Mouse (Mus musculus) frontal cortex, postnatal 36 days (tissue): ENCODE measurements around the gene Igf1r.
A peak's percentile ranks its signal among the peaks of the same experiment; 100 is the strongest.

Experiments
- DNase-seq, 2 experiments: peaks; one replicate each; pipeline ENCODE4 v3.0.0; 2022; ENCODE audit warnings: low spot score in 2 of 2

The Igf1r gene

DNA sequence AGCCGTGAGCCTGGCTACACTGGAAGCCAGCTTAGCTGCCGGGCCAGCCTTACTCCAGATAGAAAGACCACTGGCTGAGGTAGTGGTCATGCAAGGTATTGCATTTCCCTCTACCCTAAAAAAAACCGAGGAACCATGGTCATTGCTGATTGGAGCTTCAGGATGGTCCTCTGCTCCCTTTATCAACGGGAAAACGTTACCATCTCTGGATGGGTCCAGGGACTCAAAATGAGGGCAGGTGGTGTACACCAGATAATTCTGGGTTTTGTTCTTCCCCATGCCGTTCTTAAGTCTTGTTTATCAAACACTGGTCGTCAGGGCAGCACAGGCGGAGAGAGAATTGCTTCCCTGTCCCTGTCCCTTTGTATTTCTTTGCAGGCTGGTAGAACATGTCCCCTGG is 57.0 kb downstream of the Igf1r start:
- no peak for DNase-seq

DNA sequence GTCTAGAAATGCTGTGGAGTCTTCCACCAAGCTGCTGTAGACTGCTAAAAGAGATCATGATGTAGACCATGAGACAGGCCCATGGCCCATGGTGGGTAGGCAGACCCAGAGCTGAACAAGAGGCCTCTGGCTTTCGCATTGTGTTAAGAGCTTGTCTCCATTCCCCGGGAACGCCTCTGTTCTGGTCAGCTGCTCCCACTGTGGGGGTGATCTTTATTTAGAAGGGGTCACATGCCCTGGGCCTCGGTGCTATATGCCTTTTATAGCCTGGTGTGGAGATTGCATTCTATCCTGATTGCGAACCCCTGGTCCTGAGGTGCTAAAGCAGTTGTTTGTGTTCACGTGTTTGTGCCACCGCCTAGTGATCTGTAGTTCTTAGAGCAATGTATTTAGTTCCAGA is 57.5 kb downstream of the Igf1r start:
- DNase-seq: no peak

- DNase-seq: no peak
Measured at GRCm38 (mm10) chr7:68010802-68011201, 58.2 kb downstream of the Igf1r start.

DNA sequence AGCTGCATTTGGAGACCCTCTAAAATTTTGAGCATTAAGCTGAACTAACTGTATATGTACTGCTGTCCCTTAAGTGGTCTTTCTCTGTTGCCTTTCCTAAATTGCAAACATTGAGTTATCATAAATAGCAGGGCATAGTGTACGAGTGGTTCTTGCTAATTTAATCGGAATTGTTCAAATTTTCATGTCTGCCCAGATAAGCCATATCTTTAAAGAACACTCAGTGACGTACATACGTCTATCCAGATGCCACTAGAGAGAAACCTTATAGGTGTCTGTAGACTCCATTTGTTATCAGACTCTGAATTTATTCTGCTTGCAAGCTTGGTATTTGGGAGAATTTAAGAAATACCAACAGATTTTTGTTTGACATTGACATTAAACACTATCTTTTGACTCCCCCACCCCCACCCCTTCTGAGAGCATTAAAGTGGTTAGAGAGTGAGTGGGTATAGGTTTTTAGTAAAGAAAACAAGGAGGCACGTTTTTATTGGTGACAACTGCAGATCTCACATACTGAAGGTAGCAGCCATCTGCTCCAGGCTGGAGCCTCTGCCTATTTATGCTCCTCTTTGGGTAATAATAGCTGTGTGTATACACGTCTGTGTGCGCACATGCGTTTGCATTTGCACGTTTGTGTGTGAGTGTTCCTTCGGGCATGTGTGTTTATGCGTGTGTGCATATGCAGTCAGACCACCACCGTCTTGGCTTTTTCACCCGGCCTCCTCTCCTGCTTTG is 58.9 kb downstream of the Igf1r start:
- no peak for DNase-seq

DNA sequence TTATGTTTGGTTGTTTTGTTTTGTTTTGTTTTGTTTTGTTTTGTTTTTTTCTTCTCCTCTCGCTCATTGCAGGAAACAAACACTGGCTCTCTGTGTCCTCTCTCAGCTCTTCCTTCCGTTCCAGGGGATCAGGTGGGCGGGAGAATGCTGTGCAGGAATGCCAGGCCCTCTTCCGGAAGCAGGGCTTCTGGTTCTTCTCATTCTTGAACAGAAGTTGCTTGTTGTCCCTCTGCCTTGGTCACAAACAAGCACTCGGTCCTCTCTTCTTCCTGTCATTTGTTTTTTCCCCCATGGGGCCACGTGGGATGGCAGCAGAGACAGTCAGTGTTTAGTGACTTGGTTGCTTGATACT is 59.5 kb downstream of the Igf1r start:
- peak in 1 of 2 experiments; percentile 30 for DNase-seq

DNA sequence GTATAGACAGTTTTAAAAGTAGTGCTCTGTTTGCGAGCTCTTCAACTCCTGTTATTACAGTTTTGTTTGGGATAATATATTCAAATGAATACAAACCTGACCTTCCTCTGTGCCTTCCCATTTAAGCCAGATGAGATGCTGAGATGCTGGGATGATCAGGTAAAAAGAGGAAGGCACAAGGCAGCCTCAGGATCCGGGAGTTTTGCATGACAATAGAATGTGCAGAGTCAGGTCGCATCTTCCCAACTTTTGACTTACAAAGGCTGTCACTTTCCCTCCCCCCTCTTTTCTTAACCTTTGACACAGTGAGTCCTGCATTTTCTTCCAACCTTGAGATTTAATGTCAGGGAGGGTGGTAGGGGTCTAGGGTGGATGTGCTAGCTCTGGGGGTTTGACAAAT is 61.9 kb downstream of the Igf1r start:
- DNase-seq: no peak

DNA sequence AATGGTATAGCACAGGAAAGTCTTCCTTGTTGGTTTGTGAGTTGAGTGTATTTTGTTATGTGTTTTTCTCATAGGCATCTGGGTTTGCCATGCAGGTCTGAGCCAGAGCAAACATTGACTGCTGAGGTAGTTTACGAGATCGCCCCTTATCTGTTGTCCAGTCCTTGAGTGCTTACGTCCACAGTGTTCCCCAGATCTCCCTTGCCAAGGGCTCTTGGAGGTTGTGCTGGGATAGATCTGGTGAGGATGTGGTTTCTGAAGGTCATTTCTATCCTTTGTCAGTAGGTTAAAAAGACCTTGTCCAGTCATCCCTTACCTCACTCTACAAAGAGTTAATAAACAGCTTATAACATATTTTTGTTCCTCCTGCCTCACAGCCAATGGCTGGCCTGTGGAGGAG is 62.8 kb downstream of the Igf1r start:
- DNase-seq: no peak

GRCm38 (mm10) chr7:68018038-68018437 is 65.4 kb downstream of the Igf1r start:
- DNase-seq: no peak

- no peak for DNase-seq
Measured at GRCm38 (mm10) chr7:68020556-68020955, 67.9 kb downstream of the Igf1r start.

DNA sequence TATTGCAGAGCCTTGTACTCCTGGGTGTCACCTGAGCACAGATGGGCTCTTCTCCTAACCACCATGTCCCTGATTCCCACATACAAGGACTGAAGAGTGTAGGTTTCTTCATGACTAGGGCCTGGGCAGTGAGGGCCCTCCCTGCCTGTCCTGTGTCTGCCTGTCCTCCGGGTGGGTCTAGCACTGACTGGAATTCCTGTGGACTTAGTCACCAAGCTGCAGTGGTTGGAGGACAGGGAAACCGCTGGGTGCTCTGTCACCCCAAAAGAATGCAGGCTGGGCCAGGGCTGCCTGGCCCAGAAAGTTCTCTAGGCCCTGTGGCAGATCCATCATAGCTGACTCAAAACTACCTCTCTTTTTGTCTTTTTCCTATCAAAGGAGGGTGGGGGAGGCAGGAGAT is 69.1 kb downstream of the Igf1r start:
- no peak for DNase-seq

DNA sequence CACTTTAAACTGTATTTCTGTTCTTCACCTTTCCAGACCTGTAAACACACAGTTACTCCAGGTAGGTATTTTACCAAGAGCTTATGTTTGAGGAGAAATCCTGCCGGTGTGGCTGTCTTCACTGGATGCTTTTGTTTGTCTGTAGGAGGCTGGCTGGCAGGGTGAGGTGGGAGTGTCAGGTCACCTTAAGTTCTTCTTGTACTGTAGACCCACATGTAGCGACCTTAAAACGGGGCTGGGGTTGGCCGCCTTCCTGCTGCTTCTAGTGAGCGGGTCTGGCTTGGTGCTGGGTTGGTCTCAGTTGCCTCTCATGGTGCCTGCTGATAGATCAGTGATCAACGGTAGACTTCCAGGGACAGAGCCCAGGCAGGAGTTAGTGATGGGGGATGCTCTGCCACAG is 69.6 kb downstream of the Igf1r start:
- DNase-seq: no peak

GRCm38 (mm10) chr7:68023882-68024281 is 71.3 kb downstream of the Igf1r start:
- no peak for DNase-seq

DNA sequence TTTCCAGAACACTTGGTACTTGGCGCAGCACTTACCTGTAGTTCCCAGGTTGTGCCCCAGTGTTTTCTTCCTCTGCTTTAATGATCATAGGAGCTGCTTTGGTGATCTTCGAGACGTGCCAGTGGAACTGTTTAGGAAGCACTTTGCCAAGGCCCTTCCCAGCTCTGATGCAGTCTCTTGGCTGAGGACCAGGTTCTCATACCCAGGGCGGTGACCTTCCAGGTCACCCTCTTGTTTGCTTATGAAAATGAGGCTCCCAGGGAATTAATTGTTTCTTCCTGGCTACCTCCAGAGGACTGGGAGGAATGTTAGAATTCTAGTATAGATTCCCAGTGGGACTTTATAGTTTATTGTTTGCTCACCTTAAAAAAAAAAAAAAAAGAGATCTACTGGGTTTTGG is 72.0 kb downstream of the Igf1r start:
- DNase-seq: no peak

- DNase-seq: no peak
Measured at GRCm38 (mm10) chr7:68025396-68025795, 72.8 kb downstream of the Igf1r start.

DNA sequence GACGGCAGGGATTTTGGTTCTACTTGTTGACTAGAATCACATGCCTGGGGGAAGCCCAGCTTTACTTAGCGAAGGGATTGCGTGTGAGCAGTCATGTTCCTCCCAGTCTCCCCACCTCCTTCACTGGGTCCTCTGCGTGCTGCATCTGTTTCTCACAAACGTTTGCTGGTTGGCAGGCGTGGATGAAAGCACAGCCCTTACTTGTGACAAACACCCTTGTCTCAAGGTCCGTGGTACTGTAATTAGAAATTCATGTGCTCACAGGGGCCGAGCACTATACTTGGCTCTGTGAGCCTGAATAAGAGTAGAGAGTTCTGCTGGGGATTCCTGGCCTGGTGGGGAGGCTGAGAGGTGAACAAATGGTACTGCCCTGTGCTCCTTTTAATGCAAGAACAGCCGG is 73.4 kb downstream of the Igf1r start:
- peak in 1 of 2 experiments; percentile 31 for DNase-seq

- DNase-seq: no peak
Measured at GRCm38 (mm10) chr7:68028167-68028566, 75.5 kb downstream of the Igf1r start.

DNA sequence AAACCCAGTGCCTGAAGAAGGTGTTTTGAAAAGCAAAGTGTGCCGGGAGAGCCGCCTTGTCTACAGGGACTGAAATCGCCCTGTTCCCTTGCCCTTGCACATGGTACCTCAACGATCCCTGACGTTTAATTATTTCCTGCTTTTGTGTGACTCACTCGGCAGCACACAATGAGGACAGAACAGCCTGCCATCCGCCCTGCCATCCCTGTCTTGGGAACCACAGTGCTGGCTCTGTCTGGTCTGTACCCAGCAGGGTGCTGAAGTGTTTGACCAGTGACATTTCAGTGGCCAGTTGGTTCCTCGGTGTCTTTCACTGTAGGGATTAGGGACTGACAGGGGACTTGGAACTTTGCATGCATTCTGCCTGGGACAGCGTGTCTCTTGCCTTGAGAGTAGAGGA is 78.2 kb downstream of the Igf1r start:
- DNase-seq: no peak

DNA sequence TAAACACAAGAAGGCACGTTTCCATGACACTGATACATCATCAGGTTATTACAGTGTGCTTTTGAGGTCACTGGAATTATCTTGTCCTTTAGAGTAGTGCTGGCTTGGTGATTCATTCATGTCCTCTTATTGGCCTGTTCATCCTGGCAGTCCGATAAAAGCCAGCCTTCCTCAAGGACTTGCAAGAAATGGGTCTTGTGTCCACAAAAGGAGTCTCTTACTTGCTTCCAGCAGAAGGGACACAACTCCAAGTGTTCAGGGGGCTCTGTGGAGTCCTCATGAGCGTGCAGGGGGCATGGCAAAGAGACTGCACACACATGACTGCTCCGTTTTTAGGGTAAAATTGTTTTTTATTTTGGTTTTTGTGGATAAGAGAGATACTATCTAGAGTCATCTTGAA is 83.9 kb downstream of the Igf1r start:
- no peak for DNase-seq

DNA sequence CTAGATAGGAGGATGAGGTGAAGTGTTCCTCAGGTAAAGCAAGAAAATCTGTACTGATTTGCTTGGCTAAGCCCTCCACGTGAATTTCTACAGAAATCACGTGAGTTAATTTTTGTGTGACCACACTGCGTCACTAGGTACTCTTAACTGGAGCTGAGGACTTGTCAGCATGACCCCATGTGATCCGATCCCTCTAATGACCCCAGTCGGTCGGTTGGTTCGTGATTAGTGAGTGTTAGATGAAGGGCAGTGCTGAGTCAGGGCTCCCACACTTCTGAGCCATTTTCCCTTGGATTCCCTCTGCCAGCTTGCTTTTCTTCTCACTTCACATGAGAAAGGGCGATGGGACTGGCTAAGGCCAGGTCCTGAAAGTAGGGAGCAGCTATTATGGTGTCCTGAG is 86.2 kb downstream of the Igf1r start:
- no peak for DNase-seq

GRCm38 (mm10) chr7:68039550-68039949 is 86.9 kb downstream of the Igf1r start:
- no peak for DNase-seq

DNA sequence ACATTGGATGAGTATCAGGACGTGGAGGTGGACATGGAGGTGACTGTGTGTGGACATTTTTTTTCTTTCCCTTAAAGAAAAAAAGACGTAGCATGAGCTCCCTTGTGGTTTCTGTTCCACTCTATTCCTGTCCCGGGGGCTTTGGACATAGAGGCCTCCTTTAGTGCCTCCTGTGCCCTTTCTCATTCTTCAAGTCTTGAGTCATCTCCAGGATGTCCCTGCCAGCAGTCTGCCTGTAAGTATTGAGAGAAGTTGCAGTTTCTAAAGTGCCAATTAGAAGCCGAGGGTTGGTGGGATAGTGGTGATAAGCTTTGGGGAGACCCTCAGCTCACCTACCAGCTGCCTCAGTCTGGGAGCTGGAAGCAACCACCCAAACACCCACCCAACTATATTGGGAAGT is 92.0 kb downstream of the Igf1r start:
- no peak for DNase-seq

DNA sequence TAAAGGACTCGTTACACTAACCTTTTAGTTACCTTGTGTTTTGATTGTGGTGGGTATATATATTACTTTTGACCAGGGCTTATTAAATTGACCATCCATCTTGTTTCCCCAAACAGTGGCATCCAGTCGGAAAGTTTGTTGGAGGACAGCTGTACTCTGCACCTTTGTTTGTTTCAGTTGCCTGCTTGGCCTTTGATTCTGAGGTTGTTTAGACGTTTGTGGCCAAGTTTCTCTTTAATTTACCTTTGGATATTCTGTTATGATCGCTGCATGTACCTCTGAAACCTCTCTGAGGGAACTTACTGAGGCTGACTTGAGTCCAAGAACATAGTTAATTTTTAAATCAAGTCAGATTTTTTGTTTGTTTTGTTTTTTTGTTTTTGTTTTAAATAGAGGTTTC is 94.5 kb downstream of the Igf1r start:
- no peak for DNase-seq

GRCm38 (mm10) chr7:68048532-68048931 is 95.9 kb downstream of the Igf1r start:
- DNase-seq: peak; percentile 29 to 40

- no peak for DNase-seq
Measured at GRCm38 (mm10) chr7:68049048-68049447, 96.4 kb downstream of the Igf1r start.
